Mouse (Mus musculus) gastrocnemius, adult 2 months (tissue): ENCODE results near the gene Gm49333. TPM values are rescaled to one million over a fixed set of nuclear protein-coding genes. Genes with fewer than 3 reads are reported as not detected.

Source experiments
- DNase-seq: peaks from one replicate; pipeline ENCODE4 v3.0.0; 2022
- H3K27ac ChIP-seq: fragments of 200-600 bp; 2 replicates; pipeline ENCODE4 v1.8.1; 2022; ENCODE audit warnings: mild to moderate bottlenecking
- H3K4me3 ChIP-seq: fragments of 200-600 bp; 2 replicates; pipeline ENCODE4 v1.8.1; 2022; ENCODE audit warnings: mild to moderate bottlenecking, moderate library complexity
- CTCF ChIP-seq: fragments of 200-600 bp; IDR thresholded peaks from 2 replicates; pipeline ENCODE4 v1.8.1; 2022; ENCODE audit warnings: antibody characterized with exemption, mild to moderate bottlenecking, moderate library complexity
- intact Hi-C: fragments of 180-260 bp; cut with DNase I; formaldehyde crosslinking; loops from one replicate; pipeline ENCODE4 v1.15.1; 2025
- microRNA-seq: library from miRNA; unstranded; fragments of <30 nt; microRNA quantifications from one replicate; pipeline ENCODE4 v1.2.0, GENCODE M21; 2021
- total RNA-seq, 2 experiments: library from RNA; stranded (reverse); gene quantifications; 2 replicates each; pipeline ENCODE4 v1.2.3; 2021

Gene Gm49333
- total RNA-seq, 2 experiments from 2014 or later = not detected

DNA sequence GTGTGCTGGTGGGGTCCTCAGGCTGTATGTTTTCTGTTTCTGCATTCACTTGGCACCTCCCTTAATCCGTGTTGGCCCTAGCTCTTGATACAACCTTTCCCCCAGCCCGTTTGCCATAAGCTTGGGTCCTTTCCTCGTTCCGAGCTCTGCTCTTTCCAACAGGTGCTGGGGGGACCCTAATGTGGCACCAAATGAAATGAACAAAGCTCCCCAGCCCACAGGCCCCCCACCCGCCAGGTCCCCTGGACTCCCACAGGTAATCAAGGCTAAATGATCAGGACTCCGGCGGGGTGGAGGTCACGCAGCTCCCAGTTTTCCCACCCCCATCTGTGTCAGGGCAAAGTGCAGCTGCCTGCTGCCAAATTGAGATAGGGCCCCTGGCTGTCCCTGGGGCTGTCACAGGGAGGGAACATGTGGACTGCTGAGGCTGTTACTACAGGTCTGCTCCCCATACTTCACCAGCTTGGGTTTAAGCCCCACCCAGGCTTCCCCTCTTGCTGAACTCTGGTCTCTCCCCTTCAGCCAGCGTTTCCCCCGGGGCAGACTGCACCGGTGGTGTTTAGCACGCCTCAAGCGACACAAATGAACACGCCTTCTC is 62.4 kb downstream of the Gm49333 start:
- intact Hi-C loops = loop anchor here (2.0 kb wide), 1 partner anchor 21 kb away; no protein-coding TSS in a partner anchor
- DNase-seq = peak; percentile 46
- Histone ChIP-seq H3K27ac (peak overlapping the region; percentile 94), H3K4me3 (peak overlapping the region; percentile 94)
- TF ChIP-seq CTCF = no peak

GRCm38 (mm10) chr16:20675213-20675612 is 63.8 kb downstream of the Gm49333 start:
- TF ChIP-seq CTCF = no peak
- peak overlapping the region; percentile 94; the same call in 1 of the 2 replicates for H3K27ac ChIP-seq
- peak overlapping the region; percentile 94 for H3K4me3 ChIP-seq
- intact Hi-C loops = no loop called here
- DNase-seq = no peak

- Histone ChIP-seq H3K4me3 (no peak overlapping the region), H3K27ac (peak overlapping the region; percentile 88)
- intact Hi-C loops = no loop called here
- DNase-seq = no peak
- TF ChIP-seq CTCF = no peak
Observed at GRCm38 (mm10) chr16:20676702-20677101, 65.3 kb downstream of the Gm49333 start.

DNA sequence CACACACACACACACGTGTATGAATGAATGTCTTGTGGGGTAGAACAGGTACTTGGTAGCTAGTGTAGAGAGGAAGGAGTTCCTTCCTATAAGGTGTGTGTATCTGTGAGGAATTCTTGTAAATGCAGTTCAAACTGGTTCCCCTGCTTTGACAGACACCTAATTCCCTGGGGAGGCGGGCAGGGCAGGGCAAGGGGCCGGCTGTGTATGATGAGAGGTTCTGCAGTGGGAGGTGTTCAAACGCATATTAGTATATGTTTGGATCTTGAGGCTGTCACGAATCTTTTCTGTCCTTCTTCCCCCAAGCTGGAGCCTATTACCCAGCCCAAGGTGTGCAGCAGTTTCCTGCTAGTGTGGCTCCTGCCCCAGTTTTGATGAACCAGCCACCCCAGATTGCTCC is 66.0 kb downstream of the Gm49333 start:
- intact Hi-C loops = no loop called here
- Histone ChIP-seq H3K27ac (peak overlapping the region; percentile 88), H3K4me3 (peak overlapping the region; percentile 72)
- no peak for TF ChIP-seq CTCF
- DNase-seq = no peak

DNA sequence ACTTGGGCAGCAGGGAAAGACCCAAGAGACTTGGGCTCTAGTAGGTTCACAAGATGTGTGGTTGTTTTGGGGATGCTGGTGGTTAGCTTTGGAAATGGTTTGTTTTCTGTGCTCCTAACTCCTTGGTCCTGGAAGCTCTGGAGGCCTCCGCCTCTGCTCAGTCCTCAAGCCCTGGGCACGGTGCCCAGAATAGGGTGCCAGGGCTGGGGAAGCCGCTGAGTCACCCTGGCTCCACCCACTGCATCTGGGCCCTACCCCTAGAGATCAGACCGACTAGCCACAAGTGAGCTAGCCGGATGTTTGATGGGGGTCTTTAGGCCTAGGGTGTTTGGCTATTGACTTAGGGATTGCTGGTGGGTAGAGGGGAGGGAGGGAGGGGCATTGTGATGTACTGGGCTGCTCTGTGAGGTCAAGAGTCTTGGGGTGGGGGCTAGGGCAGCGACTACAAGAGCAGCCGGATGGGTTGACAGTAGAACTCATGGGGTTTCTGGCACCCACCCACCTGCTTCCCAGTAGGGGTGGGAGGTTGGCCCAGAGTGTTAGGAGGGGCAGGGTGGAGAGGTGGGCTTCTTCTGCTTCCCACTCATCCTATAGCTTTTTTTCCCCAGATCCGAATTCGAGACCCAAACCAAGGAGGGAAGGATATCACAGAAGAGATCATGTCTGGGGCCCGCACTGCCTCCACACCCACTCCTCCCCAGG is 66.7 kb downstream of the Gm49333 start:
- peak; percentile 95 for DNase-seq
- Histone ChIP-seq H3K4me3 (peak overlapping the region; percentile 72), H3K27ac (peak overlapping the region; percentile 88)
- no peak for TF ChIP-seq CTCF
- intact Hi-C loops = loop anchor here (2.0 kb wide), 1 partner anchor 15 kb away; the partner anchor contains the start of gene Fam131a

DNA sequence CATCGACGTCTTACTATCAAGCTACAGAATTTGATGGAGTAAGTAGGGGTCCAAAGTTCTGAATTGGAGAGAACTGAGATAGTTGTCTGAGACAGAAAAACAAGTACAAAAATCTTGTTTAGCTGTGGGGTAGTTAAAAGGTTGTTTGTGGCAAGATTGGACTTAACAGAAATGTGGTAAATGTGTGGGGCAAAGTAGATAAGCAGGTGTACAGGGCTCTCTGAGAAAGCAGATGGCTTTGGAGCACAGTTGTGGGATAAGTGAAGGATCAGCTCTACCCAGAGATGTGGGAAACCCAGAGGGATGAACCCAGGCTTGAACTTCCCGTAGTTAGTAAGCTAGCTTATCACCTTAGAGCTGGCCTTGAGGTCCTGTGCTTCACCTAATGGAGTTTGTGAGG is 79.4 kb downstream of the Gm49333 start:
- intact Hi-C loops = no loop called here
- DNase-seq = no peak
- Histone ChIP-seq H3K4me3 (no peak overlapping the region), H3K27ac (no peak overlapping the region)
- TF ChIP-seq CTCF = no peak

GRCm38 (mm10) chr16:20691617-20692016 is 80.2 kb downstream of the Gm49333 start:
- TF ChIP-seq CTCF = no peak
- DNase-seq = no peak
- no peak overlapping the region for H3K4me3 ChIP-seq
- intact Hi-C loops = loop anchor here (2.0 kb wide), 1 partner anchor 13 kb away; no protein-coding TSS in a partner anchor
- H3K27ac ChIP-seq = no peak overlapping the region

DNA sequence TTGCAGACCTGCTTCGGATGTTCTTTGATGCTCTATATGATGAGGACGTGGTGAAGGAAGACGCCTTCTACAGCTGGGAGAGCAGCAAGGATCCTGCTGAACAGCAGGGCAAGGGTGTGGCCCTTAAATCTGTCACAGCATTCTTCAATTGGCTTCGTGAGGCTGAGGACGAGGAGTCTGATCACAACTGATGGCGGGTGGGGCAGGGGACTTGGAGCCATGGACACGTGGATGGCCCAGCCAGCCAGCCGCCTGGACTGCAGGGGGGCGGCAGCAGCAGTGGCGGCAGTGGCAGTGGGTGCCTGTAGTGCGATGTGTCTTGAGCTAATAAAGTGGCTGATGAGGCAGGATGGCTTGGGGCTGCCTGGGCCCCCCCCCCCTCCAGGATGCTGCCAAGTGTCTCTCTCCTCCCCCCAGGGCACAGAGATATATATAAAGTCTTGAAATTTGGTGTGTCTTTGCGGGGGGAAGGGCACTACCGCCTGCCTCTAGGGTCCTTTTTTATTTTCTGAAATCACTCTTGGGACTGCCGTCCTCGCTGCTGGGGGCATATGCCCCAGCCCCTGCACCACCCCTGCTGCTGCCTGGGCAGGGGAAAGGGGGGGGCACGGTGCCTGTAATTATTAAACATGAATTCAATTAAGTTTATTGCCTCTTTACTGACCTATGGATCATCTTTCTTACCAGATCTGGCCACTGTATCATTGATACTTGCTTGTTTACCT is 81.0 kb downstream of the Gm49333 start:
- intact Hi-C loops = loop anchor here (2.0 kb wide), 1 partner anchor 14 kb away; no protein-coding TSS in a partner anchor
- no peak for DNase-seq
- H3K27ac ChIP-seq = peak overlapping the region; percentile 95
- TF ChIP-seq CTCF = no peak
- H3K4me3 ChIP-seq = peak overlapping the region; percentile 75

- intact Hi-C loops = loop anchor here (2.0 kb wide), 1 partner anchor 14 kb away; no protein-coding TSS in a partner anchor
- Histone ChIP-seq H3K27ac (peak within 1 kb of the TSS; percentile 95), H3K4me3 (peak within 1 kb of the TSS; percentile 75)
- peak; percentile 94 for DNase-seq
- TF ChIP-seq CTCF = no peak
Observed at GRCm38 (mm10) chr16:20693111-20693701, 81.8 kb downstream of the Gm49333 start, which contains the start of gene Fam131a. Fam131a (plus strand) TSS chr16:20693241.

DNA sequence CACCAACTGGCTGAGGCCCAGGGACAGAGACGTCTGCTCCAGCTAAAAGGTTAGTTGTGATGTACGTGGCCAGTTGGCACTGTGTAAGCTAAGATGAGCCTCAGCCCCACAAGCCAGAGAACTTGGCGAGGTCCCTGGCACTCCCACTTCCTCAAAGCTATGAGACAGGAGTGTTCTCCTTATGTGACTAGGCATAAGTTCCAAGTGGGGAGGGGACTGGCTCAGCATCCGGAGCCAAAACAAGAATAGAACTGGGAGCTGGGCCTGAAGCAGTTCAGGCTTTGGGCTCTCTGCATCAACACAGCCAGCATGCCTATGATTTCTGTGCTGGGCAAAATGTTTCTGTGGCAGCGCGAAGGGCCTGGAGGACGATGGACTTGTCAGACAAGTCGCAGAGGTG is 83.4 kb downstream of the Gm49333 start:
- peak overlapping the region; percentile 95 for H3K27ac ChIP-seq

More for the DNA sequence above, 83.4 kb downstream of the Gm49333 start:
- peak; percentile 88 for DNase-seq
- no peak for TF ChIP-seq CTCF
- intact Hi-C loops = no loop called here
- H3K4me3 ChIP-seq = peak overlapping the region; percentile 75

Small RNA genes within 50 kb of the gene (microRNA-seq; reads per million reads assigned to microRNA genes)
- not detected for gene Mir1224

Other genes starting within 250 kb of the Gm49333 start
- 10 to 100 TPM; 54.4 to 66.0 TPM for gene Abcc5, start 185.2 kb upstream of the Gm49333 start, total RNA-seq
- 10 to 100 TPM; 55.7 to 62.8 TPM for gene Eif2b5, start 112.8 kb upstream of the Gm49333 start, total RNA-seq
- 10 to 100 TPM; 30.7 to 31.3 TPM for gene Dvl3, start 94.6 kb upstream of the Gm49333 start, total RNA-seq
- gene Ap2m1, start 76.1 kb upstream of the Gm49333 start, total RNA-seq = 100 to 1,000 TPM; 137 to 157 TPM
- gene Abcf3, start 63.0 kb upstream of the Gm49333 start, total RNA-seq = 10 to 100 TPM; 59.8 to 70.7 TPM
- under 1 TPM; 0.08 to 0.20 TPM for gene Vwa5b2, start 22.1 kb upstream of the Gm49333 start, total RNA-seq
- 1 to 10 TPM; 3.4 to 6.3 TPM for gene Eef1akmt4, start within 50 bp of the Gm49333 start, total RNA-seq
- gene Alg3, start 125 bp downstream of the Gm49333 start, total RNA-seq = 10 to 100 TPM; 13.4 to 14.6 TPM
- gene Camk2n2, start 9.7 kb downstream of the Gm49333 start, total RNA-seq = 1 to 10 TPM; 1.1 to 1.3 TPM
- gene Ece2, start 18.2 kb downstream of the Gm49333 start, total RNA-seq = under 1 TPM in 1 of 2 experiments, not detected in 1; 0.42 TPM
- 100 to 1,000 TPM; 223 to 253 TPM for gene Psmd2, start 40.0 kb downstream of the Gm49333 start, total RNA-seq
- gene Eif4g1, start 56.7 kb downstream of the Gm49333 start, total RNA-seq = 100 to 1,000 TPM; 428 to 462 TPM
- 10 to 100 TPM; 46.0 to 62.9 TPM for gene Fam131a, start 81.6 kb downstream of the Gm49333 start, total RNA-seq
- gene Polr2h, start 106.1 kb downstream of the Gm49333 start, total RNA-seq = 1 to 10 TPM; 7.6 to 9.2 TPM
- 1 to 10 TPM in 1 of 2 experiments, under 1 TPM in 1; 0.89 to 1.0 TPM for gene Clcn2, start 106.1 kb downstream of the Gm49333 start, total RNA-seq
- gene Chrd, start 121.5 kb downstream of the Gm49333 start, total RNA-seq = 1 to 10 TPM; 2.9 to 3.6 TPM
- 1 to 10 TPM; 5.1 to 6.3 TPM for gene Thpo, start 122.9 kb downstream of the Gm49333 start, total RNA-seq